Mouse (Mus musculus) urinary bladder, postnatal 0 days (tissue): Measurements from ENCODE around the gene Ehd1. TPM values are rescaled to one million over a fixed set of nuclear protein-coding genes. Genes with fewer than 3 reads are reported as not detected.

ENCODE experiments used
- microRNA counts: library from miRNA; unstranded; fragments of <30 nt; microRNA quantifications from one replicate; lab custom pipeline; 2016
- microRNA-seq: library from miRNA; unstranded; fragments of <30 nt; microRNA quantifications from one replicate; pipeline ENCODE4, GENCODE M21; 2016
- polyA plus RNA-seq: library from polyadenylated mRNA; unstranded; fragments of >200 nt; fragmentation: Nextera tagmentation; extraction: Ambion mirVana; gene quantifications from 2 replicates; pipeline ENCODE4 v1.2.1, GENCODE M21; 2015

The Ehd1 gene
- 117 and 130 TPM in 2 replicates for polyA plus RNA-seq

DNA sequence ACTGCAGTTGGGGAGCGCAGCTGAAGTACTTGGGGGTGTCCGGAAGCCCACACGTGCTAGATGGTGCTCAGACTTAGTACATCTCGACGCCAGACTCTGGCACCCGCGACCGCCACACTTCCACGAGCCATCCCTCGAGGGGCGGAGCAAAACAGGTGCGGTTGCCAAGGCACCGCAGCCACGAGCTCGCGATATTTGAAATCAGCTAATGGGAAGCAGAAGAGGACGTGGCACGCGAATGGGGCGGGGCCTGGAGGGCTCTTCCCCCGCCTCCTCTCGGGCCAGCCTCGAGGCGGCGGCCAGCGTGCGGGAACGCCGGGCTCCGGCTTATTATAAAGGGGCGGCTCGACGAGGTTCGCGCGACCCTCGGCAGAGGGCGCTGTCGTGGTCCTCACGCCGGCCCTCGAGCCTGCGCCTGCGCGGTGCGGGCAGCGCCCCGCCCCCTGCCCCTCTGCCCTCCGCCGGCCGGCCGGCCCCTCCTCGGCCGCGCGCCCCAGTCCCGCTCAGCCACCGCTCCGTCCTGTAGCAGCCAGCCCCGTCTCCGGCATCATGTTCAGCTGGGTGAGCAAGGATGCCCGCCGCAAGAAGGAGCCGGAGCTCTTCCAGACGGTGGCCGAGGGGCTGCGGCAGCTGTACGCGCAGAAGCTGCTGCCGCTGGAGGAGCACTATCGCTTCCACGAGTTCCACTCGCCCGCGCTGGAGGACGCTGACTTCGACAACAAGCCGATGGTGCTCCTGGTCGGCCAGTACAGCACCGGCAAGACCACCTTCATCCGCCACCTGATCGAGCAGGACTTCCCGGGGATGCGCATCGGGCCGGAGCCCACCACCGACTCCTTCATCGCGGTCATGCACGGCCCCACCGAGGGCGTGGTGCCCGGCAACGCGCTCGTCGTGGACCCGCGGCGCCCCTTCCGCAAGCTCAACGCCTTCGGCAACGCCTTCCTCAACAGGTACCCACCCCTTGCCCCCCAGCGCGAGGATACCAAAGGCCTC, at the start of gene Ehd1:
TSS of gene Ehd1 (plus strand) at position 300 of the 996 bp plus-strand sequence.

DNA sequence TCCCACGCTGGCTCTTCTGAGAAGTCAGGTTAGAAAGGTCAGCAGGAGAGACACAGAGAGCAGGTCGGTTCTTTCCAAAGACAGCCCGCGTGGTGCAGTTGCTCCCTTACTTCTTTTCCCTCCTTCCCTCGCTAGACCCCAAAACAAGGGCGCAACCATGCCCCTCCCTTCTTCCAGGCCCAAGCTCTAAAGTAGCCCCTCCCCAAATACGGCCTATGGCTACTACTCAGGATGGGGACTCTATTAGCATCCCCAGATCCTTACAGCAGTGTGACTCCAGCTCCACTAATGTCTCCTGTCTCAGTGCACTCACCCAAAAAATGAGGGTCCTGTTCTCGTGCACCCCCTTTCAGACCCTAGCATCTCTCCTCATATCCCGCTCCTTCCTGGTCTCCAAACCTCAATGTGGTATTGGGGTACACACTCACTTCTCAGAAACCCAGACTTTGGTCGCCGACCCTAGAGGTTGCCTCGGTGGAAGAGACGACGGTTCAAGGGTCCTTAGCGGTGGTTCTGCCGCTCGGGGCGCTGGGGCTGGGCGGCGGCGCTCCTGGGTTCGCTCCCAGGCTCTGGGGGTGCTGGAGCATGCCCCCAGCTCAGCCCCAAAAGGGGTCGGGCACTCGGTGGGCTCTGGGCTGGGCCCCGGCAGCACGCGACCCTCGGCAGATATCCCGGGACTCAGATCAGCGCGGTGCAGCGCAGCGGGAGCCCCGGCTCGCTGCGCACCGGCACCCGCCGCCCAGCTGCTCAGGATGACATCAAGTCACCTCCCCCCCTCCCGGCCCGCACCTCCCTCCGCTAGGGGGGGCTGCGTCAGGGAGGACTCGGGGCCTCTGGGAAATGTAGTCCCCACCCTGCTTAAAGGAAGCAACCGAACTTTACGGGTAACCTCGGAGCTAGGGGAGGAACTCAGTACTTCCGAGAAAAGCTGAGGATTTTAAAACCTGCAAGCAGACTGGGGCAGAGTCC, 41.2 kb upstream of the Ehd1 start, which contains the start of gene Ppp2r5b:
TSS of gene Ppp2r5b (minus strand) at position 789 of the 969 bp plus-strand sequence.

DNA sequence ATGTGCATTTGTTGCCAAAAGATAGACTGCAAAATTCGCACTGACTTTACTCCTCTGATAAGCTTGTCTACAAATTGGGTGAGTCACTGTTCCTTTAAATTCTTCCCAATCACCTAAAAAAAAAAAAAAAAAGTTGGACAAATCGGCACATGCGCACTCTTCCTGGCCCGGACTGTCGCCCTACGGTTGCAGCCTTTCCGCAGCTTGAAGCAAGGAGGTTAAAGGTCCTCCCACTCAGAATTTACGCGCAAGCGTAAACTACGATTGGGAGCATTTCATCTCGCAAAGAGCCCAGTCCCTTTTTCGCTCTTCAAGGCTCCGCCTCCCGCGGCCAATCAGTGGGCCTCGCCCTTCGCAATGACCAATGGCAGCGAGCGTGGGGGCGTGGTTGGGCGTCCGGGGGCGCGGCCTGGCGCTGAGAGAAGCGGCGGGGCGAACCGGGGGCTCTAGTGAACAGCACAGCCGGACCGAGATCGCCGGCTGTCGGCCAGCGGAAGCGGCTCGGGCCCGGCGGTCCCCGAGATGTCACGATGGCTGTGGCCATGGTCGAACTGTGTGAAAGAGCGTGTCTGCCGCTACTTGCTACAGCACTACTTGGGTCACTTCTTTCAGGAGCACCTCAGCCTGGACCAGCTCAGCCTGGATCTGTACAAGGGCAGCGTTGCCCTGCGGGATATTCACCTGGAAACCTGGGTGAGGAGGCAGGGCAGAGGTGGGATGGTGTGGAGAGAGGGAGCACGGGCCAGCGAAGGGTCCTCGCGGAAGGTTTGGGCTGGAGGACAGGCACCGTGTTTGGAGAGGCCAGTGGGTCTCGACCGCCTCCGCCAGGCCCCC, 35.0 kb upstream of the Ehd1 start, which contains the start of gene Atg2a:
TSS of gene Atg2a (plus strand) at position 395 of the 834 bp plus-strand sequence.

DNA sequence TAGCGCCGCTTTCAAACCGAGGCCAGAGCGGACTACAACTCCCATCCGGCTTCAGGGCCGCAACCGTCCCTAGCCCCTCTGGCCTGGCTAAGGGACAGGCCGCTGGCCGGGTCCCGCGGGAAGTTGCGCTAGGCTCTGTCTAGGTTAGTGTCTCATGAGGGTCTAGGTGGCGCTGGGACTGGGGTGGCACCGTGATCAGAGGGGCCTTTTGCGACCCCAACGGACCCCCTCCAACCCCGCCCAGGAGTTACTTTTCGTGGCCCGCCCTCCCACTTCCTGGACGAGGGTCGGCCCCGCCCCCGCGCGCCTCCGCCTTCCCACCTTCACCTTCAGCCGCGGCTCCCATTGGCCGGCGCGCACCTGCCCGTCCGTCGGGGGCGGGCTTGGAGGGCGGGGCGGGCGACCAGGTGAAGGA, 29.6 kb downstream of the Ehd1 start, which contains the start of gene Cdc42bpg:
TSS of gene Cdc42bpg (plus strand) at position 320 of the 415 bp plus-strand sequence.

DNA sequence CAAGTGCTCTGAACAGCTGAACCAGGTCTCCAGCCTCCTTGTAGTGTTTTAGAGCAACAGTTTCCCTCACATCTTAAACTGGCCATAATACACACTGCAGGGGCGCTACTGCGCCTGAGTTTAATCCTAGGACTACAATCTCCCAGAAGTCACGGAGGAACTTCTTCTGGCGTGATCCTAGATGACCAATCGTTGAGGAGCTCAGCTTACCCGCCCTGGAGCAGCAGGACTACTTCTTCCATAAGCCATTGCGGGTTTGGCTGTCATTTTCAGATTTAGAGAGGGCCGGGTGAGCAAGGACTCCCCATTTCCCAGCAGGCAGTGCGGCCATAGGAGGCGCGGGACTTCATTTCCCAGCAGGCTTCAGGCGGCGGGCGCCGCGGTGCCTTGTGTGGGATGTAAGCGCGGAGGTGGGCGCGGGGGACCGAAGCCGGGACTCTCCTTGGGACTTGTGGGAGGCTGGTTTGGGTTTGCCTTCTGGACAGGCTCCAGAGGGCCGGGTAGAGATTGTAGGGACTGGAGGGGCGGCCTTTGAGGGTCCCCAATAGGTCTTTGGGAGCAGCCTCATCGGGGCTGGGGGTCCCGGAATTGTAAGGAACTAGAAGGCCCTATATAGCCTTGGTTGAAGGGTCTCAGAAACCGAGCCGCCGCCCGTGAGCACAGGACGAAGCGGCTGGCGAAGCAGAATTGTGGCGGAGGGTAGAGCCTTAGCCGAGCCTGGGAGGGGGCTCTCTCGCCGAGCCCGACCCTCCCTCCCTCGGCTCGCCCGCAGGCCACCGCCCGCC, 58.3 kb downstream of the Ehd1 start, which contains the start of gene Men1:
TSS of gene Men1 (plus strand) at position 307 of the 785 bp plus-strand sequence.

DNA sequence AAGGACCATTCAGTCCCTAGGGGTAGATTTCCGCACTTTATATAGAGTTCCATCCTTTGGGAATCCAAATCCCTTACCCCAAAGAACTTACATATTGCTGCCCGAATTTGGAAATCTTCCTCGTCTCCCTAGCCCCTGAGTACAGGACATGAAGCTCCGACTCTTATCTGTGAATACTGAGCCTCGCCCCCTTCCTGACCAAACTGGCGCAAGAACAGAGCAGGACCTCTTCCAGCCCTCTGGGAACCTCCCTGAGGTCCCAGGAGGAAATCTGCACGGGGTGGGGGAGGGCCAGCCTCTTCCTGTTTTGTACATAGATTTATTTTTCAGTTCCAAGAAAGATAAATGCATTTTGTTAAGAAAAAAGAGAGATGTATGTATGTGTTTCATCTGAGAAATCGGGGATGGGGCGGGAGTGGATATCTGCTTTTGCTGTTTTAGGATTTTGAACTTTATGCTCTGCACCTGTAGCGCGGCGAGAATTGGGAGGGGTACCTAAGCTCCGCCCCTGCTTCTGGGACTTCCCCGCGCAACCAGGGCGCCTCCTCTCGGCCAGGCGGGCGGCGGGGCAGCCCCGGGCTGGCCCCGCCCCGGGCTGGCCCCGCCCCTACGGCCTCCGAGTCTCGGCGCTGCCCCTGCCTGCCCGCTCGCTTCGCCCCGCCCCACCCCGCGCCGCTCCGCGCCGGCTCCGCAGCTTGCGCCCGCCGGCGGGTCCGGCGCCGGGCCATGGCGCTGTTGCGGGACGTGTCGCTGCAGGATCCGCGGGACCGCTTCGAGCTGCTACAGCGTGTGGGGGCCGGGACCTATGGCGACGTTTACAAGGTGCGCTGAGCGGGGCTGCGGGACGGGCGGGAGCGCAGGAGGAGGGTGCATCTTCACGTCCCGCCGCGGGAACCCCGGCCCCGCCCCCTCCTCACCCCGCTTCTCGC, 64.3 kb downstream of the Ehd1 start, which contains the start of gene Map4k2:
TSS of gene Map4k2 (plus strand) at position 612 of the 929 bp plus-strand sequence.

MicroRNAs encoded within 50 kb of the gene (microRNA counts, 519-probe panel; counts per million panel counts)
- 2,537 counts per million, percentile 35 among the panel's probes with 10 or more counts for microRNA mmu-miR-192 (lab: Ali Mortazavi, UCI)

Small RNAs within 50 kb of the gene (microRNA-seq; reads per million reads assigned to microRNA genes)
- 134 reads per million, percentile 50 among the genes with 10 or more reads in this experiment for gene Mir192
- 70.8 reads per million, percentile 44 among the genes with 10 or more reads in this experiment for gene Mir194-2
- gene Mir6989 = not detected

Other genes starting within 250 kb of the Ehd1 start
- 16.7 and 19.3 TPM in 2 replicates for gene Syvn1, start 230.1 kb upstream of the Ehd1 start, polyA plus RNA-seq
- 29.8 and 33.9 TPM in 2 replicates for gene Mrpl49, start 218.9 kb upstream of the Ehd1 start, polyA plus RNA-seq
- gene Fau, start 218.9 kb upstream of the Ehd1 start, polyA plus RNA-seq = 611 and 659 TPM in 2 replicates
- gene Znhit2, start 215.5 kb upstream of the Ehd1 start, polyA plus RNA-seq = 27.6 and 28.5 TPM in 2 replicates
- 14.6 and 19.7 TPM in 2 replicates for gene Tm7sf2, start 208.4 kb upstream of the Ehd1 start, polyA plus RNA-seq
- gene Vps51, start 199.5 kb upstream of the Ehd1 start, polyA plus RNA-seq = 37.0 and 41.4 TPM in 2 replicates
- not detected in 2 replicates for gene Tmem262, start 196.7 kb upstream of the Ehd1 start, polyA plus RNA-seq
- gene Gm28374, start 194.5 kb upstream of the Ehd1 start, polyA plus RNA-seq = 0.35 and 0.64 TPM in 2 replicates
- gene Zfpl1, start 191.8 kb upstream of the Ehd1 start, polyA plus RNA-seq = 46.9 and 47.9 TPM in 2 replicates
- 4.7 and 8.0 TPM in 2 replicates for gene Cdca5, start 191.7 kb upstream of the Ehd1 start, polyA plus RNA-seq
- gene AC131692.1, start 182.3 kb upstream of the Ehd1 start, polyA plus RNA-seq = not detected in 2 replicates
- gene Naaladl1, start 170.9 kb upstream of the Ehd1 start, polyA plus RNA-seq = 0.08 TPM in 1 of 2 replicates, not detected in the other
- gene Sac3d1, start 158.1 kb upstream of the Ehd1 start, polyA plus RNA-seq = 23.3 and 26.6 TPM in 2 replicates
- 14.6 and 15.8 TPM in 2 replicates for gene Snx15, start 148.4 kb upstream of the Ehd1 start, polyA plus RNA-seq
- gene Batf2, start 135.7 kb upstream of the Ehd1 start, polyA plus RNA-seq = 0.28 and 0.30 TPM in 2 replicates
- 54.9 and 59.2 TPM in 2 replicates for gene Arl2, start 135.2 kb upstream of the Ehd1 start, polyA plus RNA-seq
- gene Majin, start 92.3 kb upstream of the Ehd1 start, polyA plus RNA-seq = not detected in 2 replicates
- 0.37 and 0.65 TPM in 2 replicates for gene Gpha2, start 50.3 kb upstream of the Ehd1 start, polyA plus RNA-seq
- 19.3 and 25.7 TPM in 2 replicates for gene Ppp2r5b, start 40.9 kb upstream of the Ehd1 start, polyA plus RNA-seq
- 4.8 and 5.1 TPM in 2 replicates for gene Atg2a, start 35.1 kb upstream of the Ehd1 start, polyA plus RNA-seq
- gene Cdc42bpg, start 29.7 kb downstream of the Ehd1 start, polyA plus RNA-seq = 1.1 and 1.4 TPM in 2 replicates
- gene Men1, start 58.3 kb downstream of the Ehd1 start, polyA plus RNA-seq = 30.0 and 30.7 TPM in 2 replicates
- 6.8 and 7.1 TPM in 2 replicates for gene Map4k2, start 64.4 kb downstream of the Ehd1 start, polyA plus RNA-seq
- 47.8 and 62.7 TPM in 2 replicates for gene Sf1, start 87.0 kb downstream of the Ehd1 start, polyA plus RNA-seq
- gene Pygm, start 107.7 kb downstream of the Ehd1 start, polyA plus RNA-seq = 20.6 and 23.6 TPM in 2 replicates
- gene Rasgrp2, start 122.6 kb downstream of the Ehd1 start, polyA plus RNA-seq = 128 and 137 TPM in 2 replicates
- gene Nrxn2, start 142.0 kb downstream of the Ehd1 start, polyA plus RNA-seq = 0.61 and 1.1 TPM in 2 replicates